In the genomic region with DNA sequence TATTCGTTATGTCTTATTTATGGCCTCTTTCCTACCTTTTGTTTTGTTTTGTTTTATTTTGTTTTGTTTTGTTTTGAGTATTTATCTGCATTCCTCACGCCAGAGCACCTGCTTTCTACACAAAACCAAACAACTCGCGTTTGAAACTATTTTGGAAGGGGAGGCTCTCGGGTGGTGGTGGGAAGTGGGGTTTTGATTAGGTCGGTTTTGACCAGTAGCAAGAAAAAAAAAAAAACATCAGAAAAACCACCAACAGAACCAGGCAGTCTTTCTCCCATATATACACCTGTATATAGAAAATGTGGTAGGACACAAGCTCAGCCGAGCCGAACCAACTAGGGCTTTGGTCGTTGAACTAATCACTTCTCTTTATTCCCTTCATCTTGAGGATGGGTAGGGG, we compare ENCODE assay signal across 13 mouse cellular contexts. TPM values are rescaled to one million over a fixed set of nuclear protein-coding genes. Genes with fewer than 3 reads are reported as not detected.
DNase-seq lines count a peak whose midpoint lies in the region; ATAC-seq and TF ChIP-seq lines count a peak whose summit lies in the region.
"Had no signal": no experiment of that assay in that cellular context is flagged by ENCODE, and none has a peak within 500 bp of the region (broad histone marks: within the 10 kb centered on the region; RNA-seq: fewer than 3 reads in every experiment).

No protein-coding gene starts in this region.

- peaks cover 17% of the 10 kb centered on the region; the same call in 1 of the 2 replicates for H3K4me1 ChIP-seq in kidney, postnatal 0 days (replicated peaks; ENCODE audit: insufficient read depth, low read length)
- peaks cover 36% of the 10 kb centered on the region for H3K4me1 ChIP-seq in hindbrain, embryonic 12.5 days
- H3K4me1 ChIP-seq in neural tube, embryonic 13.5 days (replicated peaks), result peaks cover 35% of the 10 kb centered on the region

- H3K9ac ChIP-seq in kidney, postnatal 0 days (ENCODE audit: low read depth, low read length), result no peak overlapping the region
- H3K9ac ChIP-seq in hindbrain, embryonic 12.5 days, result no peak overlapping the region
- no peak overlapping the region for H3K9ac ChIP-seq in neural tube, embryonic 13.5 days
- H3K9ac ChIP-seq: liver, embryonic 15.5 days had no signal

- peak overlapping the region; percentile 36; the same call in 1 of the 2 replicates for H3K4me2 ChIP-seq in kidney, postnatal 0 days (ENCODE audit: low read length)
- H3K4me2 ChIP-seq in hindbrain, embryonic 12.5 days (replicated peaks), result peak overlapping the region; percentile 57
- peak overlapping the region; percentile 46 for H3K4me2 ChIP-seq in neural tube, embryonic 13.5 days

- no peak overlapping the region for H3K27ac ChIP-seq in kidney, postnatal 0 days
- peak overlapping the region; percentile 2; the same call in 1 of the 2 replicates for H3K27ac ChIP-seq in hindbrain, embryonic 12.5 days
- no peak overlapping the region for H3K27ac ChIP-seq in neural tube, embryonic 13.5 days (replicated peaks)
- H3K27ac ChIP-seq: liver, embryonic 15.5 days had no signal

- H3K36me3 ChIP-seq in kidney, postnatal 0 days (ENCODE audit: insufficient read depth, low read length), result no peaks in the 10 kb centered on the region
- H3K36me3 ChIP-seq in hindbrain, embryonic 12.5 days, result no peaks in the 10 kb centered on the region
- H3K36me3 ChIP-seq in neural tube, embryonic 13.5 days, result no peaks in the 10 kb centered on the region
- H3K36me3 ChIP-seq: liver, embryonic 15.5 days had no signal

- H3K4me3 ChIP-seq in kidney, postnatal 0 days (replicated peaks; ENCODE audit: low read depth, low read length), result no peak overlapping the region
- no peak overlapping the region for H3K4me3 ChIP-seq in hindbrain, embryonic 12.5 days
- H3K4me3 ChIP-seq in neural tube, embryonic 13.5 days, result peak overlapping the region; percentile 29

- WGBS in kidney, postnatal 0 days, result 3% methylated on average over 9 of the region's 9 CpGs
- 1% methylated on average over 9 of the region's 9 CpGs for WGBS in hindbrain, embryonic 12.5 days
- WGBS in neural tube, embryonic 13.5 days, result under 1% methylated on average over 9 of the region's 9 CpGs

- no peaks in the 10 kb centered on the region for H3K9me3 ChIP-seq in kidney, postnatal 0 days (replicated peaks; ENCODE audit: low read length)
- no peaks in the 10 kb centered on the region for H3K9me3 ChIP-seq in hindbrain, embryonic 12.5 days (replicated peaks)
- H3K9me3 ChIP-seq in neural tube, embryonic 13.5 days, result no peaks in the 10 kb centered on the region
- H3K9me3 ChIP-seq: liver, embryonic 15.5 days had no signal

- ATAC-seq in kidney, postnatal 0 days (replicated peaks; ENCODE audit: low FRiP score, low read depth), result no peak
- no peak for ATAC-seq in hindbrain, embryonic 12.5 days (ENCODE audit: low FRiP score)
- ATAC-seq in neural tube, embryonic 13.5 days (ENCODE audit: low read depth), result no peak

- DNase-seq in embryo, embryonic 11 days, result peak; percentile 20
- no peak for DNase-seq in embryo, embryonic 10.5 days (ENCODE audit: low spot score)
- no peak for DNase-seq in kidney, postnatal 0 days (ENCODE audit: low spot score)
- DNase-seq in kidney, adult 11 months, result no peak
- DNase-seq in gastrocnemius, postnatal 25 days, result no peak
- no peak for DNase-seq in ovary, postnatal 10 days (ENCODE audit: low spot score)
- DNase-seq: gastrocnemius, postnatal 14 days had no signal

- peaks cover 75% of the 10 kb centered on the region for H3K27me3 ChIP-seq in kidney, postnatal 0 days (ENCODE audit: insufficient read depth, low read length)
- H3K27me3 ChIP-seq in hindbrain, embryonic 12.5 days, result peaks cover 81% of the 10 kb centered on the region
- peaks cover 86% of the 10 kb centered on the region for H3K27me3 ChIP-seq in neural tube, embryonic 13.5 days

- no peak for TF ChIP-seq CTCF in kidney, postnatal 0 days (IDR thresholded peaks at IDR 0.05; ENCODE audit: low read depth)

RNA-seq across cellular contexts. Expression of gene Bub3, which starts 3.9 kb away (rescaled TPM):
- polyA plus RNA-seq in kidney, postnatal 0 days (2015; fragmentation: Nextera tagmentation; extraction: Ambion mirVana), result 136 and 142 TPM in 2 replicates
- polyA plus RNA-seq in hindbrain, embryonic 12.5 days (2016; fragmentation: Nextera tagmentation; extraction: Ambion mirVana), result 217 and 220 TPM in 2 replicates
- 148 and 173 TPM in 2 replicates for polyA plus RNA-seq in neural tube, embryonic 13.5 days (2015; fragmentation: Nextera tagmentation; extraction: Ambion mirVana)
- 10 to 100 TPM; 28.9 to 32.8 TPM for total RNA-seq in gastrocnemius, postnatal 25 days (2021)

RNA-seq across cellular contexts. Expression of gene Hmx2, which starts 7.5 kb away (rescaled TPM):
- 4.8 and 6.1 TPM in 2 replicates for polyA plus RNA-seq in kidney, postnatal 0 days (2015; fragmentation: Nextera tagmentation; extraction: Ambion mirVana)
- 3.5 and 3.9 TPM in 2 replicates for polyA plus RNA-seq in hindbrain, embryonic 12.5 days (2016; fragmentation: Nextera tagmentation; extraction: Ambion mirVana)
- 1.2 and 1.5 TPM in 2 replicates for polyA plus RNA-seq in neural tube, embryonic 13.5 days (2015; fragmentation: Nextera tagmentation; extraction: Ambion mirVana)
- not detected for total RNA-seq in gastrocnemius, postnatal 25 days (2021)
- total RNA-seq: adrenal gland, postnatal 10 days; gastrocnemius, postnatal 14 days; layer of hippocampus, postnatal 14 days had no signal
- polyA plus RNA-seq: kidney, embryonic 14.5 days; liver, embryonic 15.5 days had no signal

RNA-seq across cellular contexts. Expression of gene Hmx3, which starts 13.4 kb away (rescaled TPM):
- 0.22 TPM in 1 of 2 replicates, not detected in the other for polyA plus RNA-seq in kidney, postnatal 0 days (2015; fragmentation: Nextera tagmentation; extraction: Ambion mirVana)
- 2.2 and 4.1 TPM in 2 replicates for polyA plus RNA-seq in hindbrain, embryonic 12.5 days (2016; fragmentation: Nextera tagmentation; extraction: Ambion mirVana)
- 0.52 and 1.0 TPM in 2 replicates for polyA plus RNA-seq in neural tube, embryonic 13.5 days (2015; fragmentation: Nextera tagmentation; extraction: Ambion mirVana)
- not detected for total RNA-seq in gastrocnemius, postnatal 25 days (2021)
- total RNA-seq: adrenal gland, postnatal 10 days; gastrocnemius, postnatal 14 days; layer of hippocampus, postnatal 14 days had no signal
- polyA plus RNA-seq: kidney, embryonic 14.5 days; liver, embryonic 15.5 days had no signal
